Mouse (Mus musculus) testis, postnatal 10 days (tissue): ENCODE measurements at regions not wholly inside any gene's neighbourhood (a gene's known extent, or its start where the extent isn't known, plus 50 kb on each side); places are given as distances from the start of the nearest gene placed in this dataset.

Source experiments
- DNase-seq: peaks from one replicate; pipeline ENCODE4 v3.0.0; 2021; ENCODE audit warnings: low spot score

GRCm38 (mm10) chrX:163302697-163303096 lies 246.8 kb downstream of the Grpr start:
- DNase-seq, result no peak

- no peak for DNase-seq
Measured at GRCm38 (mm10) chrX:163301045-163301444, 248.4 kb downstream of the Grpr start.

GRCm38 (mm10) chrX:163296956-163297628 lies 252.4 kb downstream of the Grpr start:
- DNase-seq, result no peak

- DNase-seq, result no peak
Measured at GRCm38 (mm10) chrX:163261248-163261647, 288.2 kb downstream of the Grpr start.

- no peak for DNase-seq
Measured at GRCm38 (mm10) chrX:163253048-163253447, 288.6 kb upstream of the S100g start.

- no peak for DNase-seq
Measured at GRCm38 (mm10) chrX:163205260-163205659, 240.9 kb upstream of the S100g start.

GRCm38 (mm10) chrX:163203446-163203845 lies 239.0 kb upstream of the S100g start:
- no peak for DNase-seq

GRCm38 (mm10) chrX:163181588-163181987 lies 217.2 kb upstream of the S100g start:
- peak; percentile 41 for DNase-seq

- DNase-seq, result no peak
Measured at GRCm38 (mm10) chrX:163164810-163165209, 200.4 kb upstream of the S100g start.

GRCm38 (mm10) chrX:163155251-163155650 lies 190.9 kb upstream of the S100g start:
- DNase-seq, result no peak

GRCm38 (mm10) chrX:163151970-163152369 lies 187.6 kb upstream of the S100g start:
- DNase-seq, result no peak

GRCm38 (mm10) chrX:163144475-163144874 lies 180.1 kb upstream of the S100g start:
- DNase-seq, result no peak

GRCm38 (mm10) chrX:163139475-163139874 lies 175.1 kb upstream of the S100g start:
- DNase-seq, result no peak

GRCm38 (mm10) chrX:163128626-163129025 lies 164.2 kb upstream of the S100g start:
- no peak for DNase-seq

- no peak for DNase-seq
Measured at GRCm38 (mm10) chrX:163117681-163118393, 153.4 kb upstream of the S100g start.

- DNase-seq, result no peak
Measured at GRCm38 (mm10) chrX:163117237-163117636, 152.8 kb upstream of the S100g start.

- no peak for DNase-seq
Measured at GRCm38 (mm10) chrX:163095026-163095765, 130.8 kb upstream of the S100g start.
